12 mouse cellular contexts compared by ENCODE assay signal in genomic region chr13:51136996-51137701, GRCm38 (mm10). TPM values are rescaled to one million over a fixed set of nuclear protein-coding genes. Genes with fewer than 3 reads are reported as not detected.
DNase-seq lines count a peak whose midpoint lies in the region; ATAC-seq and TF ChIP-seq lines count a peak whose summit lies in the region.
"Had no signal": no experiment of that assay in that cellular context is flagged by ENCODE, and none has a peak within 500 bp of the region (broad histone marks: within the 10 kb centered on the region; RNA-seq: fewer than 3 reads in every experiment).

No protein-coding gene starts in this region.

- peak; percentile 90 for DNase-seq in liver, adult 2 months (ENCODE audit: extremely low read depth, low read depth, low spot score)
- DNase-seq in liver, embryonic 11.5 days (ENCODE audit: low spot score), result no peak
- DNase-seq in ES-E14 (ENCODE audit: low read depth, low spot score), result no peak
- DNase-seq in adrenal gland, postnatal 10 days, result peak; percentile 38
- DNase-seq in limb, embryonic 10.5 days (ENCODE audit: low spot score), result no peak
- no peak for DNase-seq in layer of hippocampus, postnatal 10 days (ENCODE audit: low spot score in 2 of 2)
- DNase-seq in spleen, adult 12 weeks (ENCODE audit: low spot score), result no peak
- DNase-seq: gastrocnemius, adult 2 months; liver, embryonic 13.5 days; thymus, postnatal 4 days had no signal

- ATAC-seq in liver, embryonic 11.5 days (replicated peaks; ENCODE audit: low FRiP score), result no peak

- no peak for TF ChIP-seq CTCF in liver, adult 2 months (IDR thresholded peaks at IDR 0.05; ENCODE audit: low read depth, low read length)

- no peak overlapping the region for H3K4me3 ChIP-seq in liver, adult 2 months (ENCODE audit: insufficient read depth, low read depth, low read length)
- H3K4me3 ChIP-seq in liver, embryonic 11.5 days (ENCODE audit: low read depth, low read length), result no peak overlapping the region
- H3K4me3 ChIP-seq in ES-E14 (ENCODE audit: insufficient read depth in 1 of 2, low read depth in 1 of 2, low read length in 2 of 2, poor library complexity in 1 of 2, severe bottlenecking in 1 of 2), result no peak overlapping the region
- no peak overlapping the region for H3K4me3 ChIP-seq in limb, embryonic 10.5 days
- H3K4me3 ChIP-seq: embryonic facial prominence, embryonic 15.5 days; gastrocnemius, adult 2 months; liver, embryonic 13.5 days; myocyte had no signal

- peaks cover 17% of the 10 kb centered on the region for H3K79me2 ChIP-seq in liver, adult 2 months (ENCODE audit: control insufficient read depth, insufficient read depth, low read length)

- in situ Hi-C loops in ES-E14 (cut with MboI; ENCODE audit: low sequenced_read_pairs in 2 of 2, unreplicated experiment in 2 of 2), result no loop called here

- peak overlapping the region; percentile 31 for H3K27ac ChIP-seq in liver, adult 2 months (replicated peaks; ENCODE audit: insufficient read depth, low read depth, low read length)
- no peak overlapping the region for H3K27ac ChIP-seq in liver, embryonic 11.5 days (ENCODE audit: low read depth, low read length)
- H3K27ac ChIP-seq in ES-E14 (ENCODE audit: insufficient read depth, low read depth, low read length, poor library complexity, severe bottlenecking), result no peak overlapping the region; the same call in 1 of the 2 replicates
- H3K27ac ChIP-seq in limb, embryonic 10.5 days, result peak overlapping the region; percentile 21; the same call in 1 of the 2 replicates
- H3K27ac ChIP-seq: embryonic facial prominence, embryonic 15.5 days; gastrocnemius, adult 2 months; liver, embryonic 13.5 days had no signal

- H3K4me2 ChIP-seq in liver, embryonic 11.5 days, result no peak overlapping the region
- H3K4me2 ChIP-seq: embryonic facial prominence, embryonic 15.5 days; liver, embryonic 13.5 days had no signal

- H3K36me3 ChIP-seq in liver, adult 2 months (ENCODE audit: control insufficient read depth, insufficient read depth, low read length), result peaks cover 24% of the 10 kb centered on the region
- H3K36me3 ChIP-seq in liver, embryonic 11.5 days (ENCODE audit: control insufficient read depth, insufficient read depth, low read length), result peaks cover 9% of the 10 kb centered on the region; the same call in 1 of the 2 replicates
- H3K36me3 ChIP-seq in ES-E14 (ENCODE audit: control insufficient read depth, insufficient read depth, low read length, poor library complexity, severe bottlenecking), result peaks cover 17% of the 10 kb centered on the region
- H3K36me3 ChIP-seq in limb, embryonic 10.5 days, result peaks cover 80% of the 10 kb centered on the region

- no peak for TF ChIP-seq POLR2A in liver, adult 2 months (IDR thresholded peaks at IDR 0.05; ENCODE audit: extremely low read depth, insufficient read depth, low read length)

- H3K9me3 ChIP-seq in liver, embryonic 11.5 days (ENCODE audit: control insufficient read depth, low read length), result no peaks in the 10 kb centered on the region
- no peaks in the 10 kb centered on the region for H3K9me3 ChIP-seq in ES-E14 (ENCODE audit: control insufficient read depth, insufficient read depth, low read depth, low read length)
- no peaks in the 10 kb centered on the region for H3K9me3 ChIP-seq in limb, embryonic 10.5 days (replicated peaks)
- H3K9me3 ChIP-seq: embryonic facial prominence, embryonic 15.5 days; liver, embryonic 13.5 days had no signal

- WGBS in liver, adult 2 months, result 42% methylated on average over 2 of the region's 2 CpGs
- WGBS in liver, embryonic 11.5 days, result 71% methylated on average over 2 of the region's 2 CpGs
- 73% methylated on average over 2 of the region's 2 CpGs for WGBS in limb, embryonic 10.5 days

- no peak overlapping the region for H3K9ac ChIP-seq in liver, adult 2 months (ENCODE audit: low read depth, low read length)
- no peak overlapping the region for H3K9ac ChIP-seq in liver, embryonic 11.5 days (ENCODE audit: low read depth, low read length)
- H3K9ac ChIP-seq in ES-E14 (ENCODE audit: insufficient read depth, low read depth, low read length, poor library complexity, severe bottlenecking), result no peak overlapping the region
- H3K9ac ChIP-seq: embryonic facial prominence, embryonic 15.5 days; liver, embryonic 13.5 days had no signal

- H3K27me3 ChIP-seq in liver, adult 2 months (ENCODE audit: control insufficient read depth, insufficient read depth, low read length), result no peaks in the 10 kb centered on the region
- H3K27me3 ChIP-seq in liver, embryonic 11.5 days (replicated peaks; ENCODE audit: control insufficient read depth, insufficient read depth, low read length), result no peaks in the 10 kb centered on the region
- H3K27me3 ChIP-seq in limb, embryonic 10.5 days (ENCODE audit: low read depth, poor library complexity, severe bottlenecking), result no peaks in the 10 kb centered on the region
- H3K27me3 ChIP-seq: embryonic facial prominence, embryonic 15.5 days; liver, embryonic 13.5 days had no signal

- H3K4me1 ChIP-seq in liver, adult 2 months (ENCODE audit: control insufficient read depth, insufficient read depth, low read length), result peaks cover 10% of the 10 kb centered on the region
- peaks cover 3% of the 10 kb centered on the region; the same call in 1 of the 2 replicates for H3K4me1 ChIP-seq in liver, embryonic 11.5 days (replicated peaks; ENCODE audit: control insufficient read depth, insufficient read depth, low read length)
- H3K4me1 ChIP-seq in ES-E14 (ENCODE audit: control insufficient read depth in 2 of 2, insufficient read depth in 2 of 2, low read length in 2 of 2, poor library complexity in 1 of 2), result peaks cover 6 to 10% of the 10 kb centered on the region in 2 experiments; a peak in 3 of 4 replicates
- peaks cover 20% of the 10 kb centered on the region for H3K4me1 ChIP-seq in limb, embryonic 10.5 days

TF ChIP-seq in ES-E14, 5 proteins besides CTCF, POLR2A, EP300 and RAD21:
- peak; percentile 63; the same call in 1 of the 2 replicates for TF ChIP-seq ZNF384 (IDR thresholded peaks at IDR 0.05; ENCODE audit: low read depth, low read length)
- TF ChIP-seq CHD2 (IDR thresholded peaks at IDR 0.05; ENCODE audit: low read depth, low read length), result no peak
TF ChIP-seq in ES-E14: peak in this region for 1.

RNA-seq across cellular contexts. Expression of gene Nxnl2, which starts 33.7 kb away (rescaled TPM):
- total RNA-seq in liver, adult 2 months (2014; rRNA removed), result 0.07 and 0.09 TPM in 2 replicates
- 0.06 TPM in 1 of 2 replicates, not detected in the other for polyA plus RNA-seq in liver, adult 2 months (2012; rRNA removed)
- 0.27 and 0.43 TPM in 2 replicates for polyA plus RNA-seq in liver, embryonic 11.5 days (2014; fragmentation: Nextera tagmentation; extraction: Ambion mirVana)
- 1.0 and 1.1 TPM in 2 replicates for total RNA-seq in ES-E14 (2012; rRNA removed)
- under 1 TPM; 0.81 to 0.91 TPM for total RNA-seq in adrenal gland, postnatal 10 days (2021)
- polyA plus RNA-seq in limb, embryonic 10.5 days (2016; fragmentation: Nextera tagmentation; extraction: Ambion mirVana), result 0.75 and 2.0 TPM in 2 replicates
- total RNA-seq in layer of hippocampus, postnatal 10 days (2021), result 1 to 10 TPM; 1.3 TPM
- polyA plus RNA-seq: liver, embryonic 13.5 days; myocyte had no signal

RNA-seq across cellular contexts. Expression of gene Spin1, which starts 36.5 kb away (rescaled TPM):
- total RNA-seq in liver, adult 2 months (2014; rRNA removed), result 39.5 and 52.2 TPM in 2 replicates
- polyA plus RNA-seq in liver, adult 2 months (2012; rRNA removed), result 17.1 and 19.5 TPM in 2 replicates
- polyA plus RNA-seq in liver, embryonic 11.5 days (2014; fragmentation: Nextera tagmentation; extraction: Ambion mirVana), result 39.5 TPM in 2 replicates
- total RNA-seq in ES-E14 (2012; rRNA removed), result 33.9 and 36.4 TPM in 2 replicates
- total RNA-seq in adrenal gland, postnatal 10 days (2021), result 10 to 100 TPM; 63.9 to 68.1 TPM
- 91.7 and 127 TPM in 2 replicates for polyA plus RNA-seq in limb, embryonic 10.5 days (2016; fragmentation: Nextera tagmentation; extraction: Ambion mirVana)
- total RNA-seq in layer of hippocampus, postnatal 10 days (2021), result 100 to 1,000 TPM; 180 to 193 TPM

Comparison
In these comparisons a context has a peak if more than half of its experiments do, and no peak if none do; other contexts are left out.
1. DNase-seq: peak in liver, adult 2 months (single experiment) and adrenal gland, postnatal 10 days (single experiment); none in liver, embryonic 11.5 days (single experiment), ES-E14 (single experiment), limb, embryonic 10.5 days (single experiment), layer of hippocampus, postnatal 10 days (0 of 2) and spleen, adult 12 weeks (single experiment).
2. H3K27ac ChIP-seq: peak in liver, adult 2 months (single experiment) and limb, embryonic 10.5 days (single experiment); none in liver, embryonic 11.5 days (single experiment) and ES-E14 (single experiment).